Mouse (Mus musculus) kidney, adult 18-20 months (tissue): ENCODE measurements around the gene Csmd2.

Source experiments
- DNase-seq: peaks from one replicate; pipeline ENCODE4 v3.0.0; 2021

The Csmd2 gene

DNA sequence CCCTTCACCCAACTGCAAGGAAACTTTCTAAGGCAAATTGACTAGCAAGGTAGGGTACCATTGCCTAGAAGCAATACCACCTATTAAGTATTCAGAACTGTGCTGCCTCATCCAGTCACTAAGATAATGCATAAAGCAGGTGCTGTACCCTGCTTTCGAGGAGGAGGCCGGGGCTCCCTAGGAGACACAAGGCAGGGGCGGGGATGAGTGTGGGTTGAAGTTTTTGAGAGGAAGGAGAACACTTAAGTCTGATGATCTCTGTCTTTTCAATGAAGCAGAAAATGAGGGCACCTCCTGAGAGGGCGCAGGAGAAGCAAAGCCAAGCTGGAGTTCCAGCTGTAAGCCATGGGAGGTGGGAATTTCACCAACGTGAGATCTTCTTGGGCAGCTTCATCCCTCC, 271.6 kb downstream of the Csmd2 start:
- no peak for DNase-seq

DNA sequence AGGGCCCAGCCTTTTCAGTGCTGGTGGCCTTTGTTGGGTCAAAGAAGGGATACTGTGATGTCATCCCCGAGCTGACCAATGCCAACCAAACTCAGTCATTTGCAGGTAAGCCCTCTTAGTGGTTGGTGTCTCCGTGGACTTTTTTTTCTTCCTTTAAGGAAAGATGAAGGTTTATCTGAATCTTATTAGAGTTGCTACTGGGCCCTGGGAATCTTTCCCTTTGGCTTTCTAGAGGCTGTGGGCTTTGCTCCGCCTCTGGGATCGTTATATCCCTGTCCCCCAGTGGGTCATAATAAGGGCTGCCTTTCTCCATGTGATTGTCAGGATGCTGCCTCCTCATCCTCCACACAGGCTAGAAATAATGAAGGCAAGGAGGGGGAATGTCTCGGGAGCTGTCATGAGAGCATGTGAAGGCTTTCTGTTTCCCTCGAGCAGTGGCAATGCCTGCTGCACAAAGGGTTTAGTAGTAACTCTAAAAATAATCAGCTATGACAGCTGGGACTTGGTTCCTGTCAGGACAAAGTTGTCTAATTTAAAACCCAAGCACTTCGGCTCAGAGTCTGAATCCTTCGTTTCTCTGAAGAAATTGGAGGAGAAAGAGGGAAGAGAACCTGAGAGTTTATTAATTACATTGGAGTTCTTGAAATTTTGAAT, 273.4 kb downstream of the Csmd2 start, which contains the start of gene Hmgb4:
TSS of gene Hmgb4 (minus strand) at position 51 of the 654 bp plus-strand sequence.
- no peak for DNase-seq

DNA sequence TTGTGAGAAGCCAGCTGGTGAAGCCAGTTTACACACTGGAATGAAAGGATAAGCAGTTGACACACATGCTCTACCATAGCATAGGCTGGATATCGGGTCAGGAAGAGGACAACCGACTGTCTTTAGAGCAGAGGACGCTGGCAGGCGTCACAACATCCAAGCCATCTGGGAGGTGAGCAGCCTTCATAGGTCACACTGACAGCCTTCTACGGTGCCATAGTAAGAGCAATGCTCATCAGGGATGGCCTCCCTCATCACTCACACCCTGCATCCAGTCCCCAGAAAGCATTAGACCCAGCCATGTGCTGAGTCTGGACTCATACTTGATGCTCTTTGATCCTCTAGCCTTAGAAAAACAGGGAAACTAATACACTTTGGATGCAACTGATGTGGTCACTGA, 276.8 kb downstream of the Csmd2 start:
- no peak for DNase-seq

DNA sequence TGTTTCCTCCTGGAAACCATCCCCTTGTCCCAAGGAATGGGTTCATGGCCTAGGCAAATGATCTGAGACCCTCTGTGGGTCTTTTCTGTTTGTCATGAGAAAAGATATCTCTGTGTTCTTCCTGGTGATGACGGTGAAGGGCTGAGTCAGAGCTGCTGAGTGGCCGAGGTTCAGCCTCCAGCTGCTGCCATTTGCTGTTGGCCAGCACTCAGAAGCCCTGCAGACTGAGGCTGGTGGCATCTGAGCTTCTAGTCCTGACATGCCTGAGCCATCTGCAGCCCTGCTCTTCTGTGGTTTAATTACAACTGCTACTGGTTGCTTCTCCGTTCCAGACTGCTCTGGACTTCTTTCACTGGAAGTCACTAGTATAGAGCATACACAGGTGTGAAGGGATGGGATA, 277.7 kb downstream of the Csmd2 start:
- no peak for DNase-seq

GRCm38 (mm10) chr4:128269261-128269875, 281.7 kb downstream of the Csmd2 start:
- no peak for DNase-seq

- no peak for DNase-seq
Observed at GRCm38 (mm10) chr4:128270177-128270576, 282.5 kb downstream of the Csmd2 start.

DNA sequence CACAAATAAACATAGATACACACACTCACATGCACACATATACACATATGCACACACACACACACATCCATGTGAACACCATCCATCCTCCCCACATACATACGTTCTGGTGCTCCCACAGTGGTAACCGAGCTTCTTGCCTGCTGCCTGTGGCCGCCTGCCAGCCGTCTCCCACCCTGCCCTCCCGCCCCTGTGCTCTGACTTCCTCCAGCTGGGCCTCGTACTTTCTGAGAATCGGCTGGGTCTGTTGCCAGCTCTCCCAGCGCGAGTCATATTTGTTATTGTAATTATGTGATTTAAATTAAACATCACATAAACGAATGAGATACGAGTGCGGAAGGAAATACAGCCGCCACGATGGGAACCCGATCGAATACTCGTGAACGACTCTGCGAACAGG, 283.3 kb downstream of the Csmd2 start:
- DNase-seq = no peak

- no peak for DNase-seq
Observed at GRCm38 (mm10) chr4:128272501-128272900, 284.8 kb downstream of the Csmd2 start.

DNA sequence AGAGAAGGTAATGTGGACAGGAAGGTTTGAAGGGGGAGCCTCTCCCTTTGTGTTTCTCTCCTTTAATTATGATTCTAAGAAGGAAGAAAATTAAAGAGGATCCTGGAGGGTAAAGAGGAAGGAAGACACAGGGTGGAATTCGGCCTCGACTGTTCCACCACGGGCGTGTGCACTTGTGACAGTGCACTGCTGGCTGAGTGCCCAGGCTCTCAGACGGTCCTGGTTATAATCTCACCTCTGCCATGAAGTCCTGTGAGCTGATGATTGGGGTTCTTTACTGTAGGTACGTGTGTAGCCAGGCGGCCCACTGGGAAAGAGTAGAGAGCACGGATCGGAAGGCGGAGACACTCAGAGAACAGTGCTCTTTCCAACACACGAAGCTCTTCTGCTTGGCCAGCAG, 285.5 kb downstream of the Csmd2 start:
- DNase-seq = no peak

- DNase-seq = no peak
Observed at GRCm38 (mm10) chr4:128275116-128275515, 287.5 kb downstream of the Csmd2 start.

DNA sequence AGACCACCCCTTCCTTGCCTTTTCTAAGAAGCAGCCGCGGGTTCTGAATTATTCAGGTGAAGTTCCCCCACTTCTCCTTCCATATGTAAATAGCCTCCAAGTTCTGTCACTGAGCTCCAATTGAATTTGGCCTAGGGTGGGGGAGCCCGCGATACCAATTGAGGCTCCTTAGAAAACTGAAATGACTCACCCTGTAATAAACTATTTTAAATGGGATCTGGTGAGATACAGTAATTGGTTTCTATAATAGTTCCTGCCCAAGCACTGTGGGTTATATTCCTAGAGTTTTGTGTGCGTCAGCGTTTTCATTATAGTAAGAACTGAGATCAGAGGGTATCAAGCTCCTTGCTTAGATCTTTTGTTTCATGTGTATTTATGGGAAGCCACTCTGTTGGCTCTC, 287.9 kb downstream of the Csmd2 start:
- DNase-seq = no peak

DNA sequence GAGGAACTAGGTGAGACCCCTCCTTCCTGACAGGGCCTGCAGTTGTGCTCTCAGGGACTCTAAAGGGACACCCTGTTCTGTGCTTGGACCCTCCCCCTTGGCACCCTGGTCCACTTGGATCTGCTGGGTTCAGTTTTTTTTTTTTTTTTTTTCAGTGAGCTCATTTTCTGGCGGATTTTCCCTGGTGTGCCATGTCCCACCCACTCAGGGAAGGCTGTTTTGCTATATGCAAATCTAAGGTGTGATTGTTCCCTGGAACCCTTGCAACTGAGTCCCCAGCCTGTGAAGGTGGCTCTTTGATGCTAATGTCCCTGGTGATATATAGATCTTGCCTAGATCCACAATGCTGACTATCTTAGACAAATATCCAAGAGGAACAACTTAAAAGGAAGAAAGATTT, 297.4 kb downstream of the Csmd2 start:
- DNase-seq = no peak

- no peak for DNase-seq
Observed at GRCm38 (mm10) chr4:128288095-128288494, 300.4 kb downstream of the Csmd2 start.

DNA sequence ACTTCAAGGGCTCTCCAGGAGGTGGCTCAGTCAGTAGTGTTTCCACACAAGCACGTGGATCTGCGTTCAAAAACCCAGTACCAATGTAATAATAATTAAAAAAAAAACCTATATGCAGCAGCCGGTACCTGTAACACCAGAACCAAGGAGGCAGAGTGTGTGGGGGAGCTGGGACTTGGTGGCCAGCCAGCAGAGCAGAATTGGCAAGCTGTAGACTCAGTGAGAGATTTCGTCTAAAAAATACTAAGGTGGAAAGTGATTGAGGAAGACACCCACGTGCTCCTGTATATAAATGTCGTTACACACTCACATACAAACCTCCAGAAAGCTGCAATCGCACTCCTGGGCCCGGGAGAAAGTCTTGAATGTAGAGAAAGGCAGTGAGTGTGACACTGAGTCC, 316.4 kb downstream of the Csmd2 start:
- no peak for DNase-seq

GRCm38 (mm10) chr4:128306011-128306410, 318.4 kb downstream of the Csmd2 start:
- DNase-seq = no peak

GRCm38 (mm10) chr4:128315328-128315727, 327.7 kb downstream of the Csmd2 start:
- DNase-seq = no peak

DNA sequence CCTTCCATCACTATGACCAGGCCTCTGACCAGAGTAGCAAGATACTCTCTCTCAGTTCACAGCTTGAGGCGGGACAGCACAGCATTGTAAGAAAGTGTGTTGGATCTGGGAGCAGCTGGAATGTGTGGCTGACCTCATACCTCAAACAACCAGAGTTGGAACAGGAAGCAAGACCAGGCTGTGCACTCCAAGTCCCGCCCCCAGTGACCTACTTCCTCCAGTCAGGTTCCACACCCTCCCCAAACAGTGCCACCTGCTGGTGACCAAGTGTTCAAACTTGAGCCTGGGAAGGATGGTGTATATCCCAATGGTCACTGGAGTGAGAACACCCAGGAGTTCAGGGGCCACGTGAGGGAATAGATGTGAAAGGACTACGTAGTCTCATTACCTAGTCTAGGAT, 330.3 kb downstream of the Csmd2 start:
- DNase-seq = no peak

GRCm38 (mm10) chr4:128325511-128325910, 337.9 kb downstream of the Csmd2 start:
- DNase-seq = no peak

DNA sequence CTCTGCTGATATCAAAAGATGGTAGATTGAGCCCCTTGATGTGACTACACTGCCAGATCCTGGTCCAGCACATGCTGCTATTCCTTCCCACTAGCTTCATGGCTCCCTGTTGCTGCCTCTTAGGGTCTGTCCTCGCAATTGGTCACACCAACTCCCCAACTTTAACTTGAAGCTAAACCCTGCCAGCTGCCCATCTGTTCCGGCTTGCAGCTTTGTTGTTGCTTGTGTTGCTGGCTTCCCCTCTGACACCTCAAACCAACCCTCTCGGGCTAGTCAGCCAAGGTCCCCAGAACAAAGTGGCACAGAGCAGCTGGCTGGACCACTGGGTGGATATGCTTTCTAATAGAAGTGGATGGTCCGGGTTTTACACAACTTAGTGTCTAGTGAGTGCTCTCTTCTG, 339.1 kb downstream of the Csmd2 start:
- no peak for DNase-seq

GRCm38 (mm10) chr4:128327421-128327820, 339.8 kb downstream of the Csmd2 start:
- no peak for DNase-seq

DNA sequence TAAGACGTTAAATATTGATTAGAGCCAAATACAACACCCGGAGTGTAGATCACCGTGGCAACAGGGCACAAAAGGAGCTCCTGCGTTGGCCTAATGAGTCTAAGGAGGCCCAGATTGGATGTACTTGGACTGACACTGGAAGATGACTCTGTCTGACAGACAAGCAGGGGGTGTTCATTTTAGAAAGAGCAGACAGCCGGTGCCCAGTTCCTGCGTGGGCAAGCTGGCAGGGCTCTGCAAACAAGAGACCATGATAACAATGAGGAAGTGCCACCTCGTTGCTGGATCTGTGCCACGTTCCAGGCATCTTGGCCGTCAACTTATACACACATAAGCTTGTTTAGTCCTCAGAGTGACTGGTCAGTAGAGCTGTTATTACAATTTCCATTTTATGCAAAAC, 342.9 kb downstream of the Csmd2 start:
- no peak for DNase-seq

GRCm38 (mm10) chr4:128340457-128340856, 352.8 kb downstream of the Csmd2 start:
- no peak for DNase-seq

GRCm38 (mm10) chr4:128341315-128341714, 353.7 kb downstream of the Csmd2 start:
- DNase-seq = no peak

DNA sequence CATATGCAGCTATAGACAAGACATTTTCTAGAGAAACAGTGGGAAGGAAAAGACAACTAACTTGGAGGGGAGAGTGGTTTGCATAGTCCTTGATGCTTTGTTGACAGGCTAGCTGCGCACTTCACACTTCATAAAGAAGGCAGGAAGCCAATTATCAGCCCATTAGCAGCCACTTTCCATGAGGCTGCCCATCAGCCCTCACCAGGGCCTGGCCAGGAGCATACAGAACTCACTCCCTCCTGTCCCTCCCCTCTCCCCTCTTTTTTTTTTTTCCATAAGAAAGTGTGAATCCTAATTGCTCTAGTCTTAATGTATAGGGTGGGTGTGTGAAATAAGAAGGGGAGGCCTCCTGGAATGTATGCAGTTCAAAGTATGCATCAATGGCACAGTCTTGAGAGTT, 354.6 kb downstream of the Csmd2 start:
- no peak for DNase-seq

- no peak for DNase-seq
Observed at GRCm38 (mm10) chr4:128358751-128359150, 371.1 kb downstream of the Csmd2 start.
